Mouse (Mus musculus): ENCODE measurements around the gene Magi2.

- TF ChIP-seq CTCF (IDR thresholded peaks at IDR 0.05; ENCODE audit: extremely low read depth, insufficient read depth, insufficient read length, insufficient replicate concordance): no peak
- no peak for TF ChIP-seq POLR2A (IDR thresholded peaks at IDR 0.05; ENCODE audit: low read depth, low read length)
These were observed 1205.4 kb downstream of the Magi2 start for GRCm38 (mm10) chr5:20432148-20432813.
